Mouse (Mus musculus) right cerebral cortex, postnatal 36 days (tissue): ENCODE measurements around the gene Saysd1.

Experiments used
- DNase-seq, 2 experiments: peaks; one replicate each; pipeline ENCODE4 v3.0.0; 2022; ENCODE audit warnings: low spot score in 2 of 2, mixed read lengths in 1 of 2

Gene Saysd1

GRCm38 (mm10) chr14:20164438-20164837 lies 26.1 kb upstream of the Saysd1 start:
- DNase-seq, result no peak

GRCm38 (mm10) chr14:20162686-20163085 lies 24.4 kb upstream of the Saysd1 start:
- DNase-seq, result no peak

GRCm38 (mm10) chr14:20158727-20159681 lies 20.7 kb upstream of the Saysd1 start:
- DNase-seq, result no peak

GRCm38 (mm10) chr14:20157595-20157994 lies 19.3 kb upstream of the Saysd1 start:
- no peak for DNase-seq

- no peak for DNase-seq
Observed at GRCm38 (mm10) chr14:20155718-20156117, 17.4 kb upstream of the Saysd1 start.

GRCm38 (mm10) chr14:20154937-20155336 lies 16.6 kb upstream of the Saysd1 start:
- no peak for DNase-seq

GRCm38 (mm10) chr14:20154245-20154644 lies 15.9 kb upstream of the Saysd1 start:
- no peak for DNase-seq

GRCm38 (mm10) chr14:20149127-20150080 lies 11.1 kb upstream of the Saysd1 start:
- DNase-seq, result no peak

- DNase-seq, result no peak
Observed at GRCm38 (mm10) chr14:20148514-20148913, 10.2 kb upstream of the Saysd1 start.

GRCm38 (mm10) chr14:20147854-20148253 lies 9.5 kb upstream of the Saysd1 start:
- no peak for DNase-seq

GRCm38 (mm10) chr14:20144093-20144492 lies 5.8 kb upstream of the Saysd1 start:
- no peak for DNase-seq

- no peak for DNase-seq
Observed at GRCm38 (mm10) chr14:20134965-20135671, 3.2 kb downstream of the Saysd1 start.

- DNase-seq, result no peak
Observed at GRCm38 (mm10) chr14:20128162-20128561, 10.2 kb downstream of the Saysd1 start.

- DNase-seq, result no peak
Observed at GRCm38 (mm10) chr14:20127406-20128087, 10.8 kb downstream of the Saysd1 start.

GRCm38 (mm10) chr14:20120868-20121267 lies 17.5 kb downstream of the Saysd1 start:
- no peak for DNase-seq

GRCm38 (mm10) chr14:20120012-20120411 lies 18.3 kb downstream of the Saysd1 start:
- DNase-seq, result no peak

GRCm38 (mm10) chr14:20116149-20116605 lies 22.2 kb downstream of the Saysd1 start:
- no peak for DNase-seq

GRCm38 (mm10) chr14:20114951-20115350 lies 23.4 kb downstream of the Saysd1 start:
- no peak for DNase-seq

GRCm38 (mm10) chr14:20113964-20114363 lies 24.4 kb downstream of the Saysd1 start:
- peak; percentile 74 to 82 for DNase-seq

GRCm38 (mm10) chr14:20113189-20113961 lies 25.0 kb downstream of the Saysd1 start:
- DNase-seq, result no peak
